In the genomic region with DNA sequence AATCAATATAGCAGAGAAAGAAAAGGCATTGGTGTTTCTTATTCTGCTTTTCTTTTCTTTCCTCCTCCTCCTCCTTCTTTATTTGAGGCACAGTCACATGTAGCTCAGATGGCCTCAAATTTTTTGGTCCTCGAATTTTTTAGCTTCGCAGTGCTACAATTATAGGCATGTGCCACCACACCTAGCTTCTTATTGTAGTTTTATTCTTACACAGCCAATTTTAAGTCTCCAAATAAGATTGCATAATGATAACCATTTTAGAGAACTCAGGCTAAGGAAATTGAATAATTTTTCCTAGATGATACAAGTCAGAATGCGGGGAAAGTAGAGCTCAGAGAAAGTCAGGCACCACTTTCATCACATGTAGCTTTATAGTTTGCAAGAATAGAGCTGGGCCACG, we compare ENCODE assay signal across 17 mouse cellular contexts.
"Had no signal": no experiment of that assay in that cellular context is flagged by ENCODE, and none has a peak within 500 bp of the region (broad histone marks: within the 10 kb centered on the region; RNA-seq: fewer than 3 reads in every experiment).

No protein-coding gene starts in this region.

- H3K36me3 ChIP-seq: neural tube, embryonic 12.5 days; neural tube, embryonic 13.5 days; neural tube, embryonic 15.5 days; stomach, embryonic 15.5 days had no signal

- H3K4me1 ChIP-seq: neural tube, embryonic 12.5 days; stomach, embryonic 15.5 days had no signal

- H3K27me3 ChIP-seq: neural tube, embryonic 12.5 days; neural tube, embryonic 13.5 days; neural tube, embryonic 15.5 days; stomach, embryonic 15.5 days had no signal

- H3K4me3 ChIP-seq: neural tube, embryonic 12.5 days; neural tube, embryonic 13.5 days; neural tube, embryonic 15.5 days; stomach, embryonic 15.5 days had no signal

- DNase-seq: retina, postnatal 1 day; right cerebral cortex, adult 18-20 months; right cerebral cortex, postnatal 14 days; right cerebral cortex, postnatal 25 days; right cerebral cortex, postnatal 4 days; spleen, adult 18-20 months; thymus, adult 18-20 months; thymus, adult 2 months; thymus, postnatal 14 days; thymus, postnatal 25 days; thymus, postnatal 36 days; thymus, postnatal 4 days had no signal

- H3K27ac ChIP-seq: neural tube, embryonic 12.5 days; neural tube, embryonic 13.5 days; neural tube, embryonic 15.5 days; stomach, embryonic 15.5 days; stomach, postnatal 0 days had no signal
